Mouse (Mus musculus): ENCODE measurements around the gene Csmd2.

DNA sequence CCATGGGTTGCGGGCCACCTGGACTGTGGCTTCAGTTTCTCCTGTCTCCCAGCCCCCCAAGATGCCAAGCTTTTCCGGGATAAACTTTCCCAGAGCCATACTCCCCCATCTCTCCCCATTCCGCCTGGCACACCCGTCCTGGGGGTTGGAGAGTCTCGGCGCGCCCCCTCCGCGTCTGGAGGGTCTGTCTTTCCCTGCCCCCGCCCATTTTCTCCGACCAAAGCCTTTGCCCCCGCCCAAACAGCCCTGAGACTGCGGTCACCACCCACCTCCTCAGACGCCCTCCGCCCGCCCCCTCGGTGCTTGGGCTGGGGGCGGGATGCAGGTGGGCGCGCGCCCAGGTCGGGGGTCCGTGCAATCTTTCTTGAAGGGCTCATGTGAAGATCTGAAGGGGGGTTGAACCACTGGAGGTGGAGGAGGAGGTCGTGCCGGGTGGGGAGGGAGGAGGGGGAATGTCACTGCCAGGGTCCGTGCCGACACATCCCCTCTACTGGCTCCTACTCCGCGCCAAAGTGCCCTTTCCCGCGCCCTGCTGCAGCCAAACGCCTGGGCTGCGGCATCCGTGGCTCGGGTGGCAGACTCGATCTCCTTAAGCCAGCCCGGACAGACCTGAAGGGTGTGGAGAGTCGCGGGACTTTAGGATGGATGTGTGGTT, 996 bp downstream of the Csmd2 start:
- no peak for TF ChIP-seq CTCF (IDR thresholded peaks at IDR 0.05; ENCODE audit: insufficient read depth, low read length)
- TF ChIP-seq POLR2A (IDR thresholded peaks at IDR 0.05; ENCODE audit: borderline replicate concordance, extremely low read depth, low read depth, low read length) = no peak

All from lung, adult 2 months (tissue).